Mouse (Mus musculus): ENCODE data around the gene Eif3g.
A peak's percentile ranks its signal among the peaks of the same experiment; 100 is the strongest.

Eif3g gene

GRCm38 (mm10) chr9:20898511-20899073 lies at the start of gene Eif3g:
TSS of gene Eif3g (minus strand) at chr9:20898623.
- DNase-seq (ENCODE audit: low spot score in 2 of 2): peak; percentile 83 to 90

- DNase-seq (ENCODE audit: low spot score in 2 of 2): no peak
Observed at GRCm38 (mm10) chr9:20946066-20946880, 47.9 kb upstream of the Eif3g start.

GRCm38 (mm10) chr9:20944697-20945370 lies 46.4 kb upstream of the Eif3g start:
- DNase-seq (ENCODE audit: low spot score in 2 of 2): no peak

GRCm38 (mm10) chr9:20943911-20944310 lies 45.5 kb upstream of the Eif3g start:
- no peak for DNase-seq (ENCODE audit: low spot score in 2 of 2)

GRCm38 (mm10) chr9:20943396-20943795 lies 45.0 kb upstream of the Eif3g start:
- DNase-seq (ENCODE audit: low spot score in 2 of 2): no peak

- DNase-seq (ENCODE audit: low spot score in 2 of 2): no peak
Observed at GRCm38 (mm10) chr9:20923258-20923657, 24.8 kb upstream of the Eif3g start.

- peak in 1 of 2 experiments; percentile 50 for DNase-seq (ENCODE audit: low spot score in 2 of 2)
Observed at GRCm38 (mm10) chr9:20916160-20916559, 17.7 kb upstream of the Eif3g start.

- DNase-seq (ENCODE audit: low spot score in 2 of 2): no peak
Observed at GRCm38 (mm10) chr9:20909948-20910347, 11.5 kb upstream of the Eif3g start.

- no peak for DNase-seq (ENCODE audit: low spot score in 2 of 2)
Observed at GRCm38 (mm10) chr9:20902174-20902491, 3.7 kb upstream of the Eif3g start.

- DNase-seq (ENCODE audit: low spot score in 2 of 2): peak in 1 of 2 experiments; percentile 34
Observed at GRCm38 (mm10) chr9:20901466-20902173, 3.2 kb upstream of the Eif3g start.

GRCm38 (mm10) chr9:20897736-20898510 lies 500 bp downstream of the Eif3g start:
- DNase-seq (ENCODE audit: low spot score in 2 of 2): no peak

GRCm38 (mm10) chr9:20895382-20895781 lies 3.0 kb downstream of the Eif3g start:
- no peak for DNase-seq (ENCODE audit: low spot score in 2 of 2)

GRCm38 (mm10) chr9:20894629-20895028 lies 3.8 kb downstream of the Eif3g start:
- no peak for DNase-seq (ENCODE audit: low spot score in 2 of 2)

GRCm38 (mm10) chr9:20893590-20894343 lies 4.7 kb downstream of the Eif3g start:
- no peak for DNase-seq (ENCODE audit: low spot score in 2 of 2)

GRCm38 (mm10) chr9:20893069-20893468 lies 5.4 kb downstream of the Eif3g start:
- DNase-seq (ENCODE audit: low spot score in 2 of 2): no peak

GRCm38 (mm10) chr9:20892104-20892653 lies 6.2 kb downstream of the Eif3g start:
- no peak for DNase-seq (ENCODE audit: low spot score in 2 of 2)

- DNase-seq (ENCODE audit: low spot score in 2 of 2): no peak
Observed at GRCm38 (mm10) chr9:20891339-20892103, 6.9 kb downstream of the Eif3g start.

- DNase-seq (ENCODE audit: low spot score in 2 of 2): no peak
Observed at GRCm38 (mm10) chr9:20890411-20890810, 8.0 kb downstream of the Eif3g start.

Measured in spleen, postnatal 10 days (tissue).